Mouse (Mus musculus) cortical plate, adult 2 months (tissue): ENCODE measurements around the gene Pdss2.

Experiments
- CTCF ChIP-seq: fragments of 200-500 bp; IDR thresholded peaks from 2 replicates; pipeline ENCODE4 v1.5.1; 2011; ENCODE audit warnings: mild to moderate bottlenecking, control low read depth, low read length; ENCODE audit not compliant: insufficient read depth; ENCODE audit errors: extremely low read depth
- POLR2A ChIP-seq: fragments of 200-500 bp; IDR thresholded peaks from 2 replicates; pipeline ENCODE4 v1.6.1; 2011; ENCODE audit warnings: mild to moderate bottlenecking, low read length, control low read depth; ENCODE audit not compliant: insufficient read depth; ENCODE audit errors: extremely low read depth

DNA sequence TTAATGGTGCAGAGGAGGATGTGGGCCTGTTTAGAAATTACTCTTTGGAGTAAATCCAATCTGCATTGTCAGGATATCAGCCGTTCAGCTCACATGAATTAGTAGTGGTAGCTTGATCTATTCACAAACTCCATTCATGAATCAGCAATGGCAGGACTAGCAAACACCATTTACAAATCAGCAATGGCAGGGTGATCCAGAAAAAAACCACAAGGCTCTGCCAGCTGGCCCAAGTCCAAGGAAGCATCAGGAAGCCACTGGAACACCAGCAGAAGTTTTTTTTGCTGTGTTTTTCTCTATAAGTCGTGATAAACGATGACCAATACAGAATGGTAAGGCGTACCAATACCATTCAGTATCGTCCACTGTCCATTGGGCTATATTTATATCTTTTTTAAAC is 209.3 kb downstream of the Pdss2 start:
- TF ChIP-seq CTCF (no peak), POLR2A (no peak)
